31 mouse cellular contexts compared by ENCODE assay signal in genomic region chr1:131020425-131021310, GRCm38 (mm10). TPM values are rescaled to one million over a fixed set of nuclear protein-coding genes. Genes with fewer than 3 reads are reported as not detected.
A peak's percentile ranks its signal among the peaks of the same experiment; 100 is the strongest.
DNase-seq lines count a peak whose midpoint lies in the region; ATAC-seq lines count a peak whose summit lies in the region.
"Had no signal": no experiment of that assay in that cellular context is flagged by ENCODE, and none has a peak within 500 bp of the region (broad histone marks: within the 10 kb centered on the region; RNA-seq: fewer than 3 reads in every experiment).

No protein-coding gene starts in this region.

- H3K9ac ChIP-seq in kidney, embryonic 16.5 days (replicated peaks; ENCODE audit: low read length), result no peak overlapping the region
- no peak overlapping the region for H3K9ac ChIP-seq in midbrain, embryonic 15.5 days
- H3K9ac ChIP-seq: embryonic facial prominence, embryonic 12.5 days; hindbrain, embryonic 13.5 days; intestine, embryonic 15.5 days; limb, embryonic 15.5 days; liver, postnatal 0 days; neural tube, embryonic 12.5 days had no signal

- WGBS in kidney, embryonic 16.5 days, result 45% methylated on average over 12 of the region's 12 CpGs
- WGBS in midbrain, embryonic 15.5 days, result 48% methylated on average over 12 of the region's 12 CpGs

- peaks cover 4% of the 10 kb centered on the region; the same call in 1 of the 2 replicates for H3K27me3 ChIP-seq in kidney, embryonic 16.5 days (ENCODE audit: insufficient read depth, low read length)
- H3K27me3 ChIP-seq in midbrain, embryonic 15.5 days (replicated peaks), result no peaks in the 10 kb centered on the region
- H3K27me3 ChIP-seq: embryonic facial prominence, embryonic 12.5 days; hindbrain, embryonic 13.5 days; intestine, embryonic 15.5 days; limb, embryonic 15.5 days; neural tube, embryonic 12.5 days had no signal

- H3K4me3 ChIP-seq in kidney, embryonic 16.5 days (ENCODE audit: low read length), result no peak overlapping the region
- H3K4me3 ChIP-seq in midbrain, embryonic 15.5 days, result no peak overlapping the region
- H3K4me3 ChIP-seq: embryonic facial prominence, embryonic 12.5 days; erythroblast, embryonic 14.5 days; hindbrain, embryonic 13.5 days; intestine, embryonic 15.5 days; layer of hippocampus, adult 2 months; limb, embryonic 15.5 days; neural tube, embryonic 12.5 days had no signal

- ATAC-seq in kidney, embryonic 16.5 days (ENCODE audit: low FRiP score, low TSS enrichment), result peak; percentile 19; the same call in 1 of the 2 replicates
- peak; percentile 6 for ATAC-seq in CD4-positive, CD25-positive, alpha-beta regulatory T cell, adult 4 months
- peak; percentile 40 for ATAC-seq in granulocyte monocyte progenitor cell, adult 5-6 weeks (replicated peaks; ENCODE audit: poor library complexity, severe bottlenecking)
- peak; percentile 42; the same call in 1 of the 2 replicates for ATAC-seq in monocyte, adult 5-6 weeks (replicated peaks; ENCODE audit: insufficient number of reproducible peaks, low FRiP score, low TSS enrichment, poor library complexity, severe bottlenecking)
- ATAC-seq in midbrain, embryonic 15.5 days (replicated peaks), result no peak
- ATAC-seq: forebrain, embryonic 14.5 days; intestine, embryonic 15.5 days; liver, postnatal 0 days had no signal

- no peaks in the 10 kb centered on the region for H3K9me3 ChIP-seq in kidney, embryonic 16.5 days (ENCODE audit: low read length)
- no peaks in the 10 kb centered on the region for H3K9me3 ChIP-seq in midbrain, embryonic 15.5 days
- H3K9me3 ChIP-seq: embryonic facial prominence, embryonic 12.5 days; G1E; hindbrain, embryonic 13.5 days; intestine, embryonic 15.5 days; limb, embryonic 15.5 days; neural tube, embryonic 12.5 days had no signal

- DNase-seq in kidney, postnatal 36 days, result no peak
- DNase-seq in liver, result no peak
- no peak for DNase-seq in layer of hippocampus, postnatal 36 days
- DNase-seq: adrenal gland, postnatal 36 days; cerebellum, adult 18-20 months; gastrocnemius, postnatal 25 days; heart, postnatal 10 days; liver, postnatal 0 days; right cerebral cortex, adult 18-20 months; thymus, postnatal 4 days had no signal

- H3K36me3 ChIP-seq in kidney, embryonic 16.5 days (ENCODE audit: insufficient read depth, low read length), result no peaks in the 10 kb centered on the region
- H3K36me3 ChIP-seq in midbrain, embryonic 15.5 days (replicated peaks), result no peaks in the 10 kb centered on the region
- H3K36me3 ChIP-seq: embryonic facial prominence, embryonic 12.5 days; G1E; hindbrain, embryonic 13.5 days; intestine, embryonic 15.5 days; limb, embryonic 15.5 days; neural tube, embryonic 12.5 days had no signal

- H3K4me1 ChIP-seq in kidney, embryonic 16.5 days (ENCODE audit: insufficient read depth, low read length), result peaks cover 17% of the 10 kb centered on the region
- H3K4me1 ChIP-seq in midbrain, embryonic 15.5 days, result no peaks in the 10 kb centered on the region
- H3K4me1 ChIP-seq: embryonic facial prominence, embryonic 12.5 days; hindbrain, embryonic 13.5 days; limb, embryonic 15.5 days; neural tube, embryonic 12.5 days had no signal

- H3K27ac ChIP-seq in kidney, embryonic 16.5 days (ENCODE audit: low read length), result no peak overlapping the region
- no peak overlapping the region for H3K27ac ChIP-seq in midbrain, embryonic 15.5 days
- H3K27ac ChIP-seq: embryonic facial prominence, embryonic 12.5 days; hindbrain, embryonic 13.5 days; intestine, embryonic 15.5 days; layer of hippocampus, adult 2 months; limb, embryonic 15.5 days; neural tube, embryonic 12.5 days had no signal

- no peak overlapping the region for H3K4me2 ChIP-seq in kidney, embryonic 16.5 days (replicated peaks; ENCODE audit: low read depth, low read length)
- no peak overlapping the region for H3K4me2 ChIP-seq in midbrain, embryonic 15.5 days
- H3K4me2 ChIP-seq: embryonic facial prominence, embryonic 12.5 days; heart, embryonic 11.5 days; hindbrain, embryonic 13.5 days; intestine, embryonic 15.5 days; limb, embryonic 15.5 days; midbrain, embryonic 11.5 days; neural tube, embryonic 12.5 days had no signal

RNA-seq across cellular contexts. Expression of gene Il10, which starts 1.0 kb away (rescaled TPM):
- polyA plus RNA-seq in kidney, embryonic 16.5 days (2015; fragmentation: Nextera tagmentation; extraction: Ambion mirVana), result not detected in 2 replicates
- 10 to 100 TPM in 1 of 2 experiments, 1 to 10 TPM in 1; 5.9 to 13.6 TPM for polyA plus RNA-seq in CD4-positive, CD25-positive, alpha-beta regulatory T cell, adult 4 months (2017; shearing (Covaris generic))
- total RNA-seq in granulocyte monocyte progenitor cell, adult 5-6 weeks (2014; fragmentation: Nextera tagmentation), result not detected in 2 replicates
- not detected in 2 replicates for total RNA-seq in granulocyte monocyte progenitor cell, adult 5-6 weeks (2017)
- 0.49 to 1.5 TPM in 2 of 3 replicates, not detected in the other for total RNA-seq in monocyte, adult 5-6 weeks (2017)
- not detected for total RNA-seq in layer of hippocampus, postnatal 36 days (2021)
- polyA plus RNA-seq in midbrain, embryonic 15.5 days (2015; fragmentation: Nextera tagmentation; extraction: Ambion mirVana), result not detected in 2 replicates
- total RNA-seq: adrenal gland, postnatal 36 days; G1E; gastrocnemius, postnatal 25 days; heart, postnatal 10 days; layer of hippocampus, adult 2 months; left cerebral cortex, adult 18-20 months; left cerebral cortex, postnatal 36 days had no signal
- polyA plus RNA-seq: C2C12; embryonic facial prominence, embryonic 12.5 days; erythroblast, embryonic 14.5 days; forebrain, embryonic 14.5 days; G1E; heart, embryonic 11.5 days; hindbrain, embryonic 13.5 days; intestine, embryonic 15.5 days; kidney, embryonic 14.5 days; limb, embryonic 15.5 days; midbrain, embryonic 11.5 days; neural tube, embryonic 12.5 days; small intestine, adult 2 months had no signal
